Mouse (Mus musculus): ENCODE results near the gene Gpr6.

Gpr6 gene

GRCm38 (mm10) chr10:41072116-41072515, at the start of gene Gpr6:
Gpr6 (minus strand) TSS chr10:41072285.
- DNase-seq, result no peak

- DNase-seq, result no peak
Measured at GRCm38 (mm10) chr10:41100060-41100459, 28.0 kb upstream of the Gpr6 start.

GRCm38 (mm10) chr10:41098137-41098536, 26.1 kb upstream of the Gpr6 start:
- no peak for DNase-seq

- DNase-seq, result no peak
Measured at GRCm38 (mm10) chr10:41088852-41089251, 16.8 kb upstream of the Gpr6 start.

- peak; percentile 16 for DNase-seq
Measured at GRCm38 (mm10) chr10:41071696-41072095, 389 bp downstream of the Gpr6 start.

- DNase-seq, result peak; percentile 2
Measured at GRCm38 (mm10) chr10:41070693-41071651, 1.1 kb downstream of the Gpr6 start.

- DNase-seq, result no peak
Measured at GRCm38 (mm10) chr10:41060250-41060831, 11.7 kb downstream of the Gpr6 start.

GRCm38 (mm10) chr10:41055581-41055980, 16.5 kb downstream of the Gpr6 start:
- no peak for DNase-seq

GRCm38 (mm10) chr10:41054005-41054404, 18.1 kb downstream of the Gpr6 start:
- no peak for DNase-seq

GRCm38 (mm10) chr10:41042272-41042671, 29.8 kb downstream of the Gpr6 start:
- DNase-seq, result no peak

GRCm38 (mm10) chr10:41041478-41041877, 30.6 kb downstream of the Gpr6 start:
- DNase-seq, result no peak

GRCm38 (mm10) chr10:41040530-41041085, 31.5 kb downstream of the Gpr6 start:
- DNase-seq, result no peak

- DNase-seq, result no peak
Measured at GRCm38 (mm10) chr10:41038476-41038875, 33.6 kb downstream of the Gpr6 start.

- no peak for DNase-seq
Measured at GRCm38 (mm10) chr10:41037722-41038121, 34.4 kb downstream of the Gpr6 start.

GRCm38 (mm10) chr10:41032811-41033210, 39.3 kb downstream of the Gpr6 start:
- DNase-seq, result no peak

GRCm38 (mm10) chr10:41024860-41025259, 47.2 kb downstream of the Gpr6 start:
- DNase-seq, result no peak

- DNase-seq, result no peak
Measured at GRCm38 (mm10) chr10:41024406-41024805, 47.7 kb downstream of the Gpr6 start.

- DNase-seq, result no peak
Measured at GRCm38 (mm10) chr10:41022226-41022625, 49.9 kb downstream of the Gpr6 start.
